Mouse (Mus musculus): ENCODE measurements around the gene Oxsr1.

GRCm38 (mm10) chr9:119340212-119340580 lies 18.0 kb upstream of the Oxsr1 start:
- TF ChIP-seq CTCF (IDR thresholded peaks at IDR 0.05; ENCODE audit: borderline replicate concordance, extremely low read depth, insufficient read depth, insufficient read length) (no peak), POLR2A (IDR thresholded peaks at IDR 0.05; ENCODE audit: borderline replicate concordance, extremely low read depth, insufficient read depth, insufficient read length, poor library complexity, severe bottlenecking) (no peak)

Measured in brain, embryonic 14.5 days (tissue).